Mouse (Mus musculus): Measurements from ENCODE around the gene Taok3.

DNA sequence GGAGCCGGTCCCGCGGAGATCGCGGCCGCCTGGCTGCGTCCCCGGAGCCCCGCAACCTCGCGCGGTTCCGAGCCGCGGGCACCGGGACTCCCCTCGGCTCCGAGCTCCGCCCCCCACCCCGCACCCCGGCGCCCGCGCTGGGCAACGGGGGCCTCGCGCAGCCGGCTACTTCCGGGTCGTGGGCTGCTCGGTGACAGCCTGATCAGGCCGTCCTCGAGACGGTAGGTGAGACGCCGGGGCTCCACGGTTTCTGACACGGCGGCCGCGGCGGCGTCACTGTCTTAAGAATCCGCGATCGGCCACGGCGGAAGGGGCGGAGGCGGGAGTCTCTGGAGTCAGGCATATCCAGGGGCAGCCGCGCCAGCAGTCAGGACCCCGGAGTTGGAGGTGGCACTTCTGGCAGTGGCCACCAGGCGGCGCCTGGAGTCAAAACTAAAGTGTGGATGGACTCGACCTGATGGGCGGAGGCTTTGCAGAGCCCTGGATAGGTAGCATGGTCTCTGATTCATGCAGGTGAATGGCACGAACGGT is 4.0 kb upstream of the Taok3 start, which contains the start of gene Suds3:
- TF ChIP-seq POLR2A (IDR thresholded peaks at IDR 0.05; ENCODE audit: control insufficient read depth, low read depth, low read length) (no peak; the same call in 1 of the 2 replicates), CTCF (IDR thresholded peaks at IDR 0.05; ENCODE audit: control insufficient read depth, insufficient read depth, insufficient replicate concordance, low read depth, low read length) (peak; percentile 97)
